Mouse (Mus musculus): ENCODE results near the gene Nfe2l2. TPM values are rescaled to one million over a fixed set of nuclear protein-coding genes. Genes with fewer than 3 reads are reported as not detected.
"Not testable (repeated sequence)": the region's sequence is repeated elsewhere in the genome, so short reads cannot be mapped to it uniquely, and the experiment has no call there.

The Nfe2l2 gene
- total RNA-seq, 2 experiments from 2014 or later = 79.2 to 94.0 TPM

- no peak for DNase-seq
Observed at GRCm38 (mm10) chr2:75714766-75715165, 10.3 kb upstream of the Nfe2l2 start.

GRCm38 (mm10) chr2:75713083-75713482, 8.6 kb upstream of the Nfe2l2 start:
- DNase-seq = no peak

GRCm38 (mm10) chr2:75707420-75707819, 3.0 kb upstream of the Nfe2l2 start:
- DNase-seq = no peak

GRCm38 (mm10) chr2:75706435-75706834, 2.0 kb upstream of the Nfe2l2 start:
- no peak for DNase-seq

- peak; percentile 72 for DNase-seq
Observed at GRCm38 (mm10) chr2:75705162-75705752, 816 bp upstream of the Nfe2l2 start.

- DNase-seq = peak; percentile 96
Observed at GRCm38 (mm10) chr2:75703375-75704181, 863 bp downstream of the Nfe2l2 start.

- DNase-seq = no peak
Observed at GRCm38 (mm10) chr2:75702588-75702976, 1.9 kb downstream of the Nfe2l2 start.

- DNase-seq = no peak
Observed at GRCm38 (mm10) chr2:75701822-75702587, 2.4 kb downstream of the Nfe2l2 start.

GRCm38 (mm10) chr2:75701207-75701606, 3.2 kb downstream of the Nfe2l2 start:
- DNase-seq = no peak

- DNase-seq = no peak
Observed at GRCm38 (mm10) chr2:75700543-75700942, 3.9 kb downstream of the Nfe2l2 start.

GRCm38 (mm10) chr2:75698874-75699273, 5.6 kb downstream of the Nfe2l2 start:
- no peak for DNase-seq

- no peak for DNase-seq
Observed at GRCm38 (mm10) chr2:75698007-75698406, 6.4 kb downstream of the Nfe2l2 start.

GRCm38 (mm10) chr2:75697222-75697621, 7.2 kb downstream of the Nfe2l2 start:
- no peak for DNase-seq

GRCm38 (mm10) chr2:75696371-75696770, 8.1 kb downstream of the Nfe2l2 start:
- no peak for DNase-seq

GRCm38 (mm10) chr2:75695676-75696350, 8.6 kb downstream of the Nfe2l2 start:
- no peak for DNase-seq

GRCm38 (mm10) chr2:75694926-75695325, 9.5 kb downstream of the Nfe2l2 start:
- not testable (repeated sequence) for DNase-seq

- no peak for DNase-seq
Observed at GRCm38 (mm10) chr2:75692369-75692768, 12.1 kb downstream of the Nfe2l2 start.

GRCm38 (mm10) chr2:75691316-75691715, 13.1 kb downstream of the Nfe2l2 start:
- DNase-seq = no peak

GRCm38 (mm10) chr2:75690656-75691055, 13.8 kb downstream of the Nfe2l2 start:
- DNase-seq = no peak

- no peak for DNase-seq
Observed at GRCm38 (mm10) chr2:75689482-75690158, 14.8 kb downstream of the Nfe2l2 start.

- DNase-seq = no peak
Observed at GRCm38 (mm10) chr2:75688901-75689300, 15.5 kb downstream of the Nfe2l2 start.
